Mouse (Mus musculus) liver, embryonic 15.5 days (tissue): ENCODE results near the gene Pld4. TPM values are rescaled to one million over a fixed set of nuclear protein-coding genes. Genes with fewer than 3 reads are reported as not detected.

Experiments
- ATAC-seq: fragments of 200-750 bp; cut with Nextera tagmentation; 2 replicates; pipeline ENCODE4 v1.8.0; 2017; ENCODE audit warnings: moderate number of reproducible peaks, mild to moderate bottlenecking, moderate library complexity; ENCODE audit not compliant: insufficient read depth
- H3K27ac ChIP-seq: fragments of 300-500 bp; sonication (generic); replicated peaks from 2 replicates; pipeline ENCODE4 v1.5.1; 2015; ENCODE audit warnings: mild to moderate bottlenecking, inconsistent platforms
- H3K27me3 ChIP-seq: fragments of 300-500 bp; sonication (generic); 2 replicates; pipeline ENCODE4 v1.6.1; 2015; ENCODE audit warnings: mild to moderate bottlenecking, inconsistent platforms
- H3K36me3 ChIP-seq: fragments of 300-500 bp; sonication (generic); replicated peaks from 2 replicates; pipeline ENCODE4 v1.6.1; 2015; ENCODE audit warnings: moderate library complexity, mild to moderate bottlenecking, inconsistent platforms
- H3K4me1 ChIP-seq: fragments of 300-500 bp; sonication (generic); replicated peaks from 2 replicates; pipeline ENCODE4 v1.6.1; 2015; ENCODE audit warnings: inconsistent platforms
- H3K4me2 ChIP-seq: fragments of 300-500 bp; sonication (generic); 2 replicates; pipeline ENCODE4 v1.6.1; 2015; ENCODE audit warnings: moderate library complexity, mild to moderate bottlenecking, inconsistent platforms
- H3K4me3 ChIP-seq: fragments of 300-500 bp; sonication (generic); replicated peaks from 2 replicates; pipeline ENCODE4 v1.5.1; 2015; ENCODE audit warnings: mild to moderate bottlenecking, inconsistent platforms
- H3K9ac ChIP-seq: fragments of 300-500 bp; sonication (generic); 2 replicates; pipeline ENCODE4 v1.6.1; 2015; ENCODE audit warnings: moderate library complexity, mild to moderate bottlenecking, inconsistent platforms
- H3K9me3 ChIP-seq: fragments of 300-500 bp; sonication (generic); replicated peaks from 2 replicates; pipeline ENCODE4 v1.6.1; 2016; ENCODE audit warnings: inconsistent platforms
- WGBS: fragments of 180-500 bp; shearing (Covaris S2); methylation state at CpG from one replicate; pipeline ENCODE4 v1.1.7; 2015; ENCODE audit warnings: mixed read lengths; ENCODE audit not compliant: insufficient replicate concordance; 5-methylcytosine and 5-hydroxymethylcytosine counted together
- polyA plus RNA-seq: library from polyadenylated mRNA; unstranded; fragments of >200 nt; fragmentation: Nextera tagmentation; extraction: Ambion mirVana; gene quantifications from 2 replicates; pipeline ENCODE4 v1.2.1, GENCODE M21; 2015

Gene Pld4
- polyA plus RNA-seq, 1 experiment from 2014 or later: 22.4 TPM

GRCm38 (mm10) chr12:112750976-112751375 lies 9.5 kb upstream of the Pld4 start:
- no peak overlapping the region for H3K4me2 ChIP-seq
- 71% methylated on average over 12 of the region's 12 CpGs for WGBS
- H3K4me3 ChIP-seq: no peak overlapping the region
- H3K4me1 ChIP-seq: no peaks in the 10 kb centered on the region
- no peak overlapping the region for H3K9ac ChIP-seq
- H3K27ac ChIP-seq: no peak overlapping the region
- no peaks in the 10 kb centered on the region for H3K9me3 ChIP-seq
- ATAC-seq: no peak
- H3K36me3 ChIP-seq: no peaks in the 10 kb centered on the region
- 0 out of 2 replicates have a peak, but pooled peaks cover 3% of the 10 kb centered on the region for H3K27me3 ChIP-seq

- no peaks in the 10 kb centered on the region for H3K36me3 ChIP-seq
- no peak for ATAC-seq
- no peak overlapping the region for H3K4me3 ChIP-seq
- H3K27me3 ChIP-seq: 0 out of 2 replicates have a peak, but pooled peaks cover 3% of the 10 kb centered on the region
- no peak overlapping the region for H3K9ac ChIP-seq
- H3K9me3 ChIP-seq: no peaks in the 10 kb centered on the region
- WGBS: 19% methylated on average over 2 of the region's 2 CpGs
- H3K27ac ChIP-seq: no peak overlapping the region
- H3K4me2 ChIP-seq: no peak overlapping the region
- no peaks in the 10 kb centered on the region for H3K4me1 ChIP-seq
Observed at GRCm38 (mm10) chr12:112752399-112752798, 8.1 kb upstream of the Pld4 start.

- no peak overlapping the region for H3K9ac ChIP-seq
- no peaks in the 10 kb centered on the region for H3K9me3 ChIP-seq
- H3K27ac ChIP-seq: no peak overlapping the region
- no peaks in the 10 kb centered on the region for H3K36me3 ChIP-seq
- H3K27me3 ChIP-seq: 0 out of 2 replicates have a peak, but pooled peaks cover 3% of the 10 kb centered on the region
- 36% methylated on average over 4 of the region's 4 CpGs for WGBS
- no peak for ATAC-seq
- H3K4me3 ChIP-seq: no peak overlapping the region
- 0 out of 2 replicates have a peak, but pooled peaks cover 4% of the 10 kb centered on the region for H3K4me1 ChIP-seq
- H3K4me2 ChIP-seq: no peak overlapping the region
Observed at GRCm38 (mm10) chr12:112755900-112756299, 4.6 kb upstream of the Pld4 start.

- no peak overlapping the region for H3K9ac ChIP-seq
- 0 out of 2 replicates have a peak, but pooled peaks cover 4% of the 10 kb centered on the region for H3K4me1 ChIP-seq
- H3K27me3 ChIP-seq: no peaks in the 10 kb centered on the region
- H3K4me3 ChIP-seq: no peak overlapping the region
- H3K36me3 ChIP-seq: no peaks in the 10 kb centered on the region
- no peak overlapping the region for H3K27ac ChIP-seq
- ATAC-seq: no peak
- H3K9me3 ChIP-seq: no peaks in the 10 kb centered on the region
- no peak overlapping the region for H3K4me2 ChIP-seq
- WGBS: 61% methylated on average over 5 of the region's 5 CpGs
Observed at GRCm38 (mm10) chr12:112757896-112758295, 2.6 kb upstream of the Pld4 start.

GRCm38 (mm10) chr12:112759471-112759870 lies 984 bp upstream of the Pld4 start:
- H3K9ac ChIP-seq: no peak overlapping the region
- H3K36me3 ChIP-seq: no peaks in the 10 kb centered on the region
- no peak for ATAC-seq
- H3K9me3 ChIP-seq: no peaks in the 10 kb centered on the region
- no peak overlapping the region for H3K27ac ChIP-seq
- H3K4me1 ChIP-seq: 0 out of 2 replicates have a peak, but pooled peaks cover 4% of the 10 kb centered on the region
- WGBS: 63% methylated on average over 3 of the region's 3 CpGs
- no peak overlapping the region for H3K4me2 ChIP-seq
- no peaks in the 10 kb centered on the region for H3K27me3 ChIP-seq
- H3K4me3 ChIP-seq: no peak overlapping the region

- H3K9ac ChIP-seq: no peak overlapping the region
- 0 out of 2 replicates have a peak overlapping the region, but pooled peaks have one; percentile 33 for H3K27ac ChIP-seq
- 31% methylated on average over 4 of the region's 4 CpGs for WGBS
- H3K9me3 ChIP-seq: no peaks in the 10 kb centered on the region
- no peak for ATAC-seq
- no peak overlapping the region; the same call in 1 of the 2 replicates for H3K4me3 ChIP-seq
- H3K4me2 ChIP-seq: peak overlapping the region; percentile 5; the same call in 1 of the 2 replicates
- 0 out of 2 replicates have a peak, but pooled peaks cover 4% of the 10 kb centered on the region for H3K4me1 ChIP-seq
- H3K27me3 ChIP-seq: no peaks in the 10 kb centered on the region
- no peaks in the 10 kb centered on the region for H3K36me3 ChIP-seq
Observed at GRCm38 (mm10) chr12:112761411-112761810, 956 bp downstream of the Pld4 start.

GRCm38 (mm10) chr12:112762018-112762417 lies 1.6 kb downstream of the Pld4 start:
- Histone ChIP-seq H3K9ac (no peak overlapping the region), H3K9me3 (no peaks in the 10 kb centered on the region), H3K4me1 (0 out of 2 replicates have a peak, but pooled peaks cover 4% of the 10 kb centered on the region), H3K4me3 (no peak overlapping the region; the same call in 1 of the 2 replicates), H3K36me3 (no peaks in the 10 kb centered on the region), H3K4me2 (no peak overlapping the region), H3K27ac (0 out of 2 replicates have a peak overlapping the region, but pooled peaks have one; percentile 33), H3K27me3 (no peaks in the 10 kb centered on the region)
- no peak for ATAC-seq
- 60% methylated on average over 3 of the region's 3 CpGs for WGBS

- 60% methylated on average over 4 of the region's 4 CpGs for WGBS
- Histone ChIP-seq H3K4me2 (no peak overlapping the region), H3K27ac (no peak overlapping the region), H3K9ac (no peak overlapping the region), H3K4me1 (0 out of 2 replicates have a peak, but pooled peaks cover 4% of the 10 kb centered on the region), H3K27me3 (no peaks in the 10 kb centered on the region), H3K4me3 (no peak overlapping the region), H3K9me3 (no peaks in the 10 kb centered on the region), H3K36me3 (no peaks in the 10 kb centered on the region)
- no peak for ATAC-seq
Observed at GRCm38 (mm10) chr12:112763176-112763575, 2.7 kb downstream of the Pld4 start.

- WGBS: 55% methylated on average over 5 of the region's 5 CpGs
- Histone ChIP-seq H3K27me3 (no peaks in the 10 kb centered on the region), H3K36me3 (no peaks in the 10 kb centered on the region), H3K9ac (no peak overlapping the region), H3K4me1 (0 out of 2 replicates have a peak, but pooled peaks cover 4% of the 10 kb centered on the region), H3K4me3 (no peak overlapping the region), H3K9me3 (no peaks in the 10 kb centered on the region), H3K4me2 (no peak overlapping the region), H3K27ac (no peak overlapping the region)
- ATAC-seq: no peak
Observed at GRCm38 (mm10) chr12:112764141-112764540, 3.7 kb downstream of the Pld4 start.

- 58% methylated on average over 7 of the region's 7 CpGs for WGBS
- Histone ChIP-seq H3K9me3 (no peaks in the 10 kb centered on the region), H3K4me3 (no peak overlapping the region), H3K9ac (no peak overlapping the region), H3K4me2 (no peak overlapping the region), H3K27me3 (no peaks in the 10 kb centered on the region), H3K36me3 (no peaks in the 10 kb centered on the region), H3K27ac (no peak overlapping the region), H3K4me1 (0 out of 2 replicates have a peak, but pooled peaks cover 4% of the 10 kb centered on the region)
- no peak for ATAC-seq
Observed at GRCm38 (mm10) chr12:112764991-112765390, 4.5 kb downstream of the Pld4 start.

- 68% methylated on average over 7 of the region's 7 CpGs for WGBS
- Histone ChIP-seq H3K4me1 (no peaks in the 10 kb centered on the region), H3K27ac (no peak overlapping the region), H3K4me3 (no peak overlapping the region), H3K36me3 (no peaks in the 10 kb centered on the region), H3K9ac (no peak overlapping the region), H3K9me3 (no peaks in the 10 kb centered on the region), H3K4me2 (no peak overlapping the region), H3K27me3 (no peaks in the 10 kb centered on the region)
- no peak for ATAC-seq
Observed at GRCm38 (mm10) chr12:112766586-112766985, 6.1 kb downstream of the Pld4 start.
